Mouse (Mus musculus): ENCODE results near the gene Mast4. TPM values are rescaled to one million over a fixed set of nuclear protein-coding genes. Genes with fewer than 3 reads are reported as not detected.

Mast4 gene
- polyA plus RNA-seq, 1 experiment from 2014 or later: 31.0 TPM

- Histone ChIP-seq H3K4me1 (ENCODE audit: control insufficient read depth, insufficient read depth, low read length) (peaks cover 17% of the 10 kb centered on the region; the same call in 1 of the 2 replicates), H3K4me3 (ENCODE audit: low read length) (no peak overlapping the region), H3K36me3 (ENCODE audit: control insufficient read depth, insufficient read depth, low read length) (no peaks in the 10 kb centered on the region), H3K9ac (ENCODE audit: low read depth, low read length) (no peak overlapping the region), H3K4me2 (replicated peaks; ENCODE audit: low read depth, low read length) (0 out of 2 replicates have a peak overlapping the region, but pooled peaks have one; percentile 15), H3K27me3 (ENCODE audit: control insufficient read depth, insufficient read depth, low read length) (no peaks in the 10 kb centered on the region), H3K9me3 (ENCODE audit: control insufficient read depth, low read length) (no peaks in the 10 kb centered on the region), H3K27ac (ENCODE audit: low read depth, low read length) (peak overlapping the region; percentile 42; the same call in 1 of the 2 replicates)
- 80% methylated on average over 15 of the region's 15 CpGs for WGBS
- ATAC-seq (ENCODE audit: low FRiP score, low TSS enrichment): peak; percentile 40; the same call in 1 of the 2 replicates
Observed at GRCm38 (mm10) chr13:102888895-102889490, 445.3 kb downstream of the Mast4 start.

GRCm38 (mm10) chr13:102888211-102888610 lies 446.1 kb downstream of the Mast4 start:
- Histone ChIP-seq H3K27me3 (ENCODE audit: control insufficient read depth, insufficient read depth, low read length) (no peaks in the 10 kb centered on the region), H3K9ac (ENCODE audit: low read depth, low read length) (no peak overlapping the region), H3K4me2 (replicated peaks; ENCODE audit: low read depth, low read length) (no peak overlapping the region), H3K27ac (ENCODE audit: low read depth, low read length) (no peak overlapping the region), H3K9me3 (ENCODE audit: control insufficient read depth, low read length) (no peaks in the 10 kb centered on the region), H3K4me1 (ENCODE audit: control insufficient read depth, insufficient read depth, low read length) (peaks cover 14% of the 10 kb centered on the region; the same call in 1 of the 2 replicates), H3K4me3 (ENCODE audit: low read length) (no peak overlapping the region), H3K36me3 (ENCODE audit: control insufficient read depth, insufficient read depth, low read length) (no peaks in the 10 kb centered on the region)
- ATAC-seq (ENCODE audit: low FRiP score, low TSS enrichment): no peak
- 81% methylated on average over 8 of the region's 8 CpGs for whole genome bisulfite sequencing

GRCm38 (mm10) chr13:102887534-102887933 lies 446.8 kb downstream of the Mast4 start:
- Histone ChIP-seq H3K9ac (ENCODE audit: low read depth, low read length) (no peak overlapping the region), H3K4me3 (ENCODE audit: low read length) (no peak overlapping the region), H3K4me1 (ENCODE audit: control insufficient read depth, insufficient read depth, low read length) (peaks cover 14% of the 10 kb centered on the region; the same call in 1 of the 2 replicates), H3K36me3 (ENCODE audit: control insufficient read depth, insufficient read depth, low read length) (no peaks in the 10 kb centered on the region), H3K27me3 (ENCODE audit: control insufficient read depth, insufficient read depth, low read length) (no peaks in the 10 kb centered on the region), H3K9me3 (ENCODE audit: control insufficient read depth, low read length) (no peaks in the 10 kb centered on the region), H3K4me2 (replicated peaks; ENCODE audit: low read depth, low read length) (no peak overlapping the region), H3K27ac (ENCODE audit: low read depth, low read length) (no peak overlapping the region)
- 95% methylated on average over 13 of the region's 13 CpGs for WGBS
- ATAC-seq (ENCODE audit: low FRiP score, low TSS enrichment): no peak

- ATAC-seq (ENCODE audit: low FRiP score, low TSS enrichment): no peak
- 83% methylated on average over 8 of the region's 8 CpGs for WGBS
Observed at GRCm38 (mm10) chr13:102886788-102887187, 447.5 kb downstream of the Mast4 start.

GRCm38 (mm10) chr13:102886147-102886546 lies 448.1 kb downstream of the Mast4 start:
- Histone ChIP-seq H3K4me2 (replicated peaks; ENCODE audit: low read depth, low read length) (no peak overlapping the region), H3K9ac (ENCODE audit: low read depth, low read length) (no peak overlapping the region), H3K4me1 (ENCODE audit: control insufficient read depth, insufficient read depth, low read length) (peaks cover 14% of the 10 kb centered on the region; the same call in 1 of the 2 replicates), H3K36me3 (ENCODE audit: control insufficient read depth, insufficient read depth, low read length) (no peaks in the 10 kb centered on the region), H3K9me3 (ENCODE audit: control insufficient read depth, low read length) (no peaks in the 10 kb centered on the region), H3K27me3 (ENCODE audit: control insufficient read depth, insufficient read depth, low read length) (no peaks in the 10 kb centered on the region), H3K27ac (ENCODE audit: low read depth, low read length) (no peak overlapping the region), H3K4me3 (ENCODE audit: low read length) (no peak overlapping the region)
- WGBS: 82% methylated on average over 4 of the region's 4 CpGs
- no peak for ATAC-seq (ENCODE audit: low FRiP score, low TSS enrichment)

More at GRCm38 (mm10) chr13:102886788-102887187, 447.5 kb downstream of the Mast4 start:
- H3K36me3 ChIP-seq (ENCODE audit: control insufficient read depth, insufficient read depth, low read length): no peaks in the 10 kb centered on the region
- H3K4me2 ChIP-seq (replicated peaks; ENCODE audit: low read depth, low read length): no peak overlapping the region
- H3K4me1 ChIP-seq (ENCODE audit: control insufficient read depth, insufficient read depth, low read length): peaks cover 14% of the 10 kb centered on the region; the same call in 1 of the 2 replicates
- no peak overlapping the region for H3K4me3 ChIP-seq (ENCODE audit: low read length)
- no peak overlapping the region for H3K27ac ChIP-seq (ENCODE audit: low read depth, low read length)
- H3K27me3 ChIP-seq (ENCODE audit: control insufficient read depth, insufficient read depth, low read length): no peaks in the 10 kb centered on the region
- no peak overlapping the region for H3K9ac ChIP-seq (ENCODE audit: low read depth, low read length)
- no peaks in the 10 kb centered on the region for H3K9me3 ChIP-seq (ENCODE audit: control insufficient read depth, low read length)

GRCm38 (mm10) chr13:102880381-102881076 lies 453.8 kb downstream of the Mast4 start:
- 81% methylated on average over 7 of the region's 7 CpGs for WGBS
- H3K27me3 ChIP-seq (ENCODE audit: control insufficient read depth, insufficient read depth, low read length): no peaks in the 10 kb centered on the region
- H3K9ac ChIP-seq (ENCODE audit: low read depth, low read length): no peak overlapping the region
- H3K4me2 ChIP-seq (replicated peaks; ENCODE audit: low read depth, low read length): no peak overlapping the region
- no peak overlapping the region for H3K4me3 ChIP-seq (ENCODE audit: low read length)
- H3K4me1 ChIP-seq (ENCODE audit: control insufficient read depth, insufficient read depth, low read length): peaks cover 23% of the 10 kb centered on the region
- no peak for ATAC-seq (ENCODE audit: low FRiP score, low TSS enrichment)
- H3K36me3 ChIP-seq (ENCODE audit: control insufficient read depth, insufficient read depth, low read length): no peaks in the 10 kb centered on the region
- H3K9me3 ChIP-seq (ENCODE audit: control insufficient read depth, low read length): no peaks in the 10 kb centered on the region
- no peak overlapping the region for H3K27ac ChIP-seq (ENCODE audit: low read depth, low read length)

GRCm38 (mm10) chr13:102878631-102879030 lies 455.7 kb downstream of the Mast4 start:
- H3K4me1 ChIP-seq (ENCODE audit: control insufficient read depth, insufficient read depth, low read length): peaks cover 40% of the 10 kb centered on the region

GRCm38 (mm10) chr13:102877766-102878325 lies 456.5 kb downstream of the Mast4 start:
- Histone ChIP-seq H3K9me3 (ENCODE audit: control insufficient read depth, low read length) (no peaks in the 10 kb centered on the region), H3K4me3 (ENCODE audit: low read length) (no peak overlapping the region), H3K36me3 (ENCODE audit: control insufficient read depth, insufficient read depth, low read length) (no peaks in the 10 kb centered on the region), H3K27me3 (ENCODE audit: control insufficient read depth, insufficient read depth, low read length) (no peaks in the 10 kb centered on the region), H3K4me1 (ENCODE audit: control insufficient read depth, insufficient read depth, low read length) (peaks cover 44% of the 10 kb centered on the region), H3K27ac (ENCODE audit: low read depth, low read length) (no peak overlapping the region), H3K4me2 (replicated peaks; ENCODE audit: low read depth, low read length) (no peak overlapping the region), H3K9ac (ENCODE audit: low read depth, low read length) (no peak overlapping the region)
- ATAC-seq (ENCODE audit: low FRiP score, low TSS enrichment): no peak
- 58% methylated on average over 12 of the region's 12 CpGs for WGBS

More at GRCm38 (mm10) chr13:102878631-102879030, 455.7 kb downstream of the Mast4 start:
- Histone ChIP-seq H3K27ac (ENCODE audit: low read depth, low read length) (no peak overlapping the region; the same call in 1 of the 2 replicates), H3K9ac (ENCODE audit: low read depth, low read length) (no peak overlapping the region), H3K27me3 (ENCODE audit: control insufficient read depth, insufficient read depth, low read length) (no peaks in the 10 kb centered on the region), H3K36me3 (ENCODE audit: control insufficient read depth, insufficient read depth, low read length) (no peaks in the 10 kb centered on the region), H3K4me2 (replicated peaks; ENCODE audit: low read depth, low read length) (no peak overlapping the region), H3K9me3 (ENCODE audit: control insufficient read depth, low read length) (no peaks in the 10 kb centered on the region), H3K4me3 (ENCODE audit: low read length) (no peak overlapping the region)
- 26% methylated on average over 6 of the region's 6 CpGs for WGBS
- no peak for ATAC-seq (ENCODE audit: low FRiP score, low TSS enrichment)

GRCm38 (mm10) chr13:102877154-102877553 lies 457.1 kb downstream of the Mast4 start:
- no peak overlapping the region for H3K27ac ChIP-seq (ENCODE audit: low read depth, low read length)
- no peak overlapping the region for H3K4me2 ChIP-seq (replicated peaks; ENCODE audit: low read depth, low read length)
- H3K27me3 ChIP-seq (ENCODE audit: control insufficient read depth, insufficient read depth, low read length): no peaks in the 10 kb centered on the region
- no peak for ATAC-seq (ENCODE audit: low FRiP score, low TSS enrichment)
- H3K9me3 ChIP-seq (ENCODE audit: control insufficient read depth, low read length): no peaks in the 10 kb centered on the region
- peaks cover 44% of the 10 kb centered on the region for H3K4me1 ChIP-seq (ENCODE audit: control insufficient read depth, insufficient read depth, low read length)
- no peak overlapping the region for H3K9ac ChIP-seq (ENCODE audit: low read depth, low read length)
- no peak overlapping the region for H3K4me3 ChIP-seq (ENCODE audit: low read length)
- 47% methylated on average over 8 of the region's 8 CpGs for WGBS
- H3K36me3 ChIP-seq (ENCODE audit: control insufficient read depth, insufficient read depth, low read length): no peaks in the 10 kb centered on the region
